Mouse (Mus musculus): ENCODE data around the gene Ercc6. TPM values are rescaled to one million over a fixed set of nuclear protein-coding genes. Genes with fewer than 3 reads are reported as not detected.

Gene Ercc6
- total RNA-seq, 2 experiments from 2014 or later, result 10.7 to 10.8 TPM

- DNase-seq, result no peak
Observed at GRCm38 (mm10) chr14:32583696-32584095, 70.4 kb downstream of the Ercc6 start.

- peak; percentile 82 for DNase-seq
Observed at GRCm38 (mm10) chr14:32587013-32587784, 73.9 kb downstream of the Ercc6 start.

- no peak for DNase-seq
Observed at GRCm38 (mm10) chr14:32590377-32590776, 77.1 kb downstream of the Ercc6 start.

GRCm38 (mm10) chr14:32597232-32598231 lies 84.2 kb downstream of the Ercc6 start:
- peak; percentile 88 for DNase-seq

DNA sequence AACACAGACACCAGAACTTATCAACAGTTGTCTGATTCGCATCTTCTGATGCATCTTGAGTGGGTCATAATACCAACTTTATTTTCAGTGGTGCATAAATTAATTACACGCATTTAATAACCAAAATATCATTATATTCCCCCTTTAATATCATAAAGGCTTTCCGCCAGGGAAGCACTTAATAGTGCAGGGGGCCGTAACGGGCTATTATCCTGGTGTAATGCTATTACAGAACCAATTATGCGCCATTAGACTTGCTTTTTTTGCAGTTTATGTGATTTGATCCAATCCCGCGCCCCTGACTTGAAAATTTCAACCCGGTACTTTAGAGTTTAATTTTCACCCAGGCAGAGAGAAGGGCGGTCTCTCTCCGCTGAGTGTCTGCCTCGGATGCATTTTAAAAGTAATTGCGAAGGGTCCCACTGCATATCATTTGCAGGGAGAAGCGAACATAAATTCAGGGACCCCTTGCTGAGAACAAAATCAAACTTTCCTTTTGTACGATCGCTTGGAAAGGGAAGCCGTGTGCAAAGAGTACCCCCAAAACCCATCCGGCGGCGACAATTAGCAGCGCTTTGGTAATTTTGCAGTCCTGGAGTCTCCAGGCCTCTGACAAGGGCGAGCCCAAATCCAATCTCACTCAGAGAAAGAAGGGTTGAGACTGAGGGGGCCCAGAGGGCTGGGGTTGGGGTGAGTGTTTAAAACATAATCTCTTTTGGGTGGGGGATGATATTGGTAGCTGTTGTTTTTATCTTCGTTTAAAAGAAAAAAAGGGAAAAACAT lies 85.3 kb downstream of the Ercc6 start:
- no peak for DNase-seq

GRCm38 (mm10) chr14:32599290-32600041 lies 86.1 kb downstream of the Ercc6 start, which contains the start of gene Prrxl1:
Gene Prrxl1 (plus strand): TSS chr14:32599407.
- DNase-seq, result no peak

DNA sequence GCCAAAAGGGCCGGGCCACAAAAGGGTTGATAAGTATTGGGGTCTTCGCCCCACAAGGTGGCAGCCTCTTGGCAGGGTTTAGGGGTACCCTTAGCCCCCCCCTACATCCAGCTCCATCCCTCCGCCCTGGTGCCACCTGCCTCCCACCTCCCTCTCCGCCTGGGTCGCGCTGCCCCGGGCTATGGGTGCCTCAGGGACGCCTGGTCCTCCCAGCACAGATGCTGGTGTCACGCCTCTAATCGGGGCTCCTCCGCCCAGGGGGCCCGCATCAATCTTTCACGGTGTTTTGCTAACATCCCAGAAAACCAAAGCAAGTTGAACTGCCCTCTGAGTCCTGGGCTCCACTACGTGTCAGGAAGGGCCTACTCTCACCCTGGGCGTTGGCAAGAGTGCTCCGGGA lies 86.8 kb downstream of the Ercc6 start:
- DNase-seq, result no peak

- DNase-seq, result no peak
Observed at GRCm38 (mm10) chr14:32605508-32605907, 92.2 kb downstream of the Ercc6 start.

DNA sequence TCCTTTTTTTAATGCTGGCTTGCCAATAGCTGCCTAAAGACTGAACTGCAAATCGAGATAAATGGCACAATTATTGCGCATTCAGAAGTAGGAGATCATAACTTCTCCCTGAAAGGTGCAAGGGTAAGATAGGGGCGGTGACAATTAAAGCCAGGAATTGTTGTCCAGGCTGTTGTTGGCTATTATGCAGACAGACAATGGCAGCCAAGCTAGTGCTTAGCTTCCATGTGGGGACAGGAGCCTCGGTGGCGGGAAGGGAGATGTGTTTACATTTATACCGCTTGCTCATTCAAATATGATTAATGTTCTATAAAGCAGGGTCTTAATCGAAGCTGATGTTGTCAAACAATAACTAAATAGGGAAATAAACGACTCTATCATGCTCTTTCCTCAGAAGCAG lies 93.0 kb downstream of the Ercc6 start:
- DNase-seq, result no peak

GRCm38 (mm10) chr14:32609392-32609791 lies 96.1 kb downstream of the Ercc6 start:
- peak; percentile 68 for DNase-seq

DNA sequence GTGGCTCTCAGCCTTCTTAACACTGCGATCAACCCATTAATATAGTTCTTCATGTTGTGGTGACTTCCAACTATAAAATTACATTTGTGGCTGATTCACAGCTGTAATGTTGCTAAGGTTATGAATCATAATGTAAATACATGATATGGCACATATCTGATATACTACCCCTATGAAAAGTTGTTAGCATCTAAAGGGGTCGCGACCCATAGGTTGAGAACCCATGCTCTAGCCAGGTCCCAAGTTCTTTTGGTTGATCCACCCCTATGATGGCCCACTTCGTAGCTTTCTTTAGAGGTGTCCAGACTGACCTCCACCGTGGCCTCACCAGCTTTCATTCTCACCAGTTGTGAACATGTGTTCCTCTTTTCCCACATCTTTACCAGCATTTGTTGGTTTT lies 103.9 kb downstream of the Ercc6 start:
- DNase-seq, result no peak

GRCm38 (mm10) chr14:32624245-32624644 lies 110.9 kb downstream of the Ercc6 start:
- DNase-seq, result no peak

- no peak for DNase-seq
Observed at GRCm38 (mm10) chr14:32624811-32625210, 111.5 kb downstream of the Ercc6 start.

DNA sequence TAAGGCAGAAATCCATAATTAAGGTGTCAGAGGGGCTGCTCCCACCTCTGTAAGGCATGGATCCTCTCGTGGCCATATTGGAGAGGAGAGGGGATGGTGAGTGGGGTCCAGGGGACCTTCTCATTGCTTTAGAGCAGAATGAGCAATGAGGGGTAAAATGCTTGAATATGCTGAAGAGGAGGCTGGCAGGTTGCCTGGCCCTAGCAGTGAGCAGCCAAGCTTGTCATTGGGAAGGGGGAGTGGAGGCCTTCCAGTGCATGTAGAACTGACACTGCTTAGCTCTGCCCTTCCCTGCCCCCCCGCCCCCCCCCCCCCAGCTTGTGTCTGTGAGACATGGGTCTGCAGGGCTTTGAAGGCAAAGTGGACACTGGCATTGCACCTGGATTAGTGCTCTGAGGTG lies 114.0 kb downstream of the Ercc6 start:
- no peak for DNase-seq

GRCm38 (mm10) chr14:32628584-32628983 lies 115.3 kb downstream of the Ercc6 start:
- peak; percentile 29 for DNase-seq

Other genes starting within 250 kb of the Ercc6 start
- gene Ogdhl, start 191.5 kb upstream of the Ercc6 start, total RNA-seq (2021), result 10 to 100 TPM in 1 of 2 experiments, 1 to 10 TPM in 1; 9.7 to 11.3 TPM
- gene 1700024G13Rik, start 125.1 kb upstream of the Ercc6 start, total RNA-seq (2021), result not detected
- gene Slc18a3, start 48.7 kb upstream of the Ercc6 start, total RNA-seq (2021), result under 1 TPM in 1 of 2 experiments, not detected in 1; 0.52 TPM
- gene Chat, start 47.5 kb upstream of the Ercc6 start, total RNA-seq (2021), result not detected
- not detected for gene Prrxl1, start 85.9 kb downstream of the Ercc6 start, total RNA-seq (2021)
- 10 to 100 TPM; 39.4 to 39.5 TPM for gene 3425401B19Rik, start 171.8 kb downstream of the Ercc6 start, total RNA-seq (2021)